Mouse (Mus musculus): ENCODE data around the gene Iqsec3.
"Not testable (repeated sequence)": the region's sequence is repeated elsewhere in the genome, so short reads cannot be mapped to it uniquely, and the experiment has no call there.

Gene Iqsec3

DNA sequence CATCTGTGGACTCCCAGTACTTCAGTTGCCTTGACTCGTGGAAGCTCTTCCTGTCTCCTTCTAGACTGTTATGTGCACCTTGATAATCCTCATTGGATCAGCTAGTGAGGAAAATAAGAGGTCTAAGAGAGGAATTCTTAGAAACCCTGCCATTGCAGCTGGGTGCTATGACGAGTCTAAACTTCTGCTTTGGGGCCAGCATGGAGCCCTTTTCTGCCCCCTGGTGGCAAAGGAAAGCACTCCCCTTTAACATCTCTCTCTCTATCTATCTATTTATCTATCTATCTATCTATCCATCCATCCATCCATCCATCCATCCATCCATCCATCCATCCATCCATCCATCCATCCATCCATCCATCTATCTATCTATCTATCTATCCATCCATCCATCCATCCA, 106.9 kb downstream of the Iqsec3 start:
- DNase-seq (ENCODE audit: low read depth, low spot score): not testable (repeated sequence)

GRCm38 (mm10) chr6:121363956-121364355, 109.5 kb downstream of the Iqsec3 start:
- no peak for DNase-seq (ENCODE audit: low read depth, low spot score)

DNA sequence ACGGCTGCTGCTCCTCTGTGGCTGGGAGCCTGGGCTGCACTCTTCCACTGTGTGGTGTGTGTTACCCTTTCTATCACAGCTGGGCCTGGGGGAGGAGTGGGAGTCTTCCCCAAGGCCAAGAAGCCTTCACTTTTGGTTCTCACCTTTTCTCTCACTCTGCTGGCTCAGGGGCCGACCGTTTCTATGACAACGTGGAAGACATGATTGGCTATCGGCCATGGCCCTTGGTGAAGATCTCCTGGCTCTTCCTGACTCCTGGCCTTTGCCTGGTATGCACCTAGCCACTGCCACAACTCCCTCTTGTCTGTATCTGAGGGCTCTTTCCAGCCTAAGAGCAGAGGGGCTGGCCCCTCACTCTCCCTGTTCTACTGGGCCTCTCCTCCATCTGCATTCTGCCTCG, 110.4 kb downstream of the Iqsec3 start:
- DNase-seq (ENCODE audit: low read depth, low spot score): no peak

GRCm38 (mm10) chr6:121357232-121357631, 116.2 kb downstream of the Iqsec3 start:
- DNase-seq (ENCODE audit: low read depth, low spot score): no peak

GRCm38 (mm10) chr6:121356041-121356440, 117.4 kb downstream of the Iqsec3 start:
- no peak for DNase-seq (ENCODE audit: low read depth, low spot score)

GRCm38 (mm10) chr6:121352276-121352675, 121.2 kb downstream of the Iqsec3 start:
- DNase-seq (ENCODE audit: low read depth, low spot score): no peak

- no peak for DNase-seq (ENCODE audit: low read depth, low spot score)
These were observed 127.0 kb downstream of the Iqsec3 start for GRCm38 (mm10) chr6:121346428-121346827.

- DNase-seq (ENCODE audit: low read depth, low spot score): no peak
These were observed 129.1 kb downstream of the Iqsec3 start for GRCm38 (mm10) chr6:121344329-121344728.

DNA sequence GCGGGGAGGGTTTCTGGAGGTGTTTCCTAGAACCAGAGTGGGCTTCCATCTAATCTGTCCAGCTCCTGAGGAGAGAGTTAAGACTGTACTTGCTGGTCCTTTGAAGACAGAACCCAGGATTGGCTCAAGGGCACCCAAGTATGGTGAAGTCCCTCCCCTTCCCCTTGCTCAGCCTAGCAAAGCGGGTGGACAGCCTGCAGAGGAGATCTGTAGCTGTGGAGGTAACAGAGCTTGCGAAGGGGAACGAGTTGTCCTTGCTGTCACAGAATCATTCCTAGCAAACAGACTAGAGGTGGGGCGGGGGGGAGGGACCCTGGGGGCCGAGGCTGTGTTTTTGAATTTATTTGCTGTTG, 129.7 kb downstream of the Iqsec3 start:
- DNase-seq (ENCODE audit: low read depth, low spot score): no peak

DNA sequence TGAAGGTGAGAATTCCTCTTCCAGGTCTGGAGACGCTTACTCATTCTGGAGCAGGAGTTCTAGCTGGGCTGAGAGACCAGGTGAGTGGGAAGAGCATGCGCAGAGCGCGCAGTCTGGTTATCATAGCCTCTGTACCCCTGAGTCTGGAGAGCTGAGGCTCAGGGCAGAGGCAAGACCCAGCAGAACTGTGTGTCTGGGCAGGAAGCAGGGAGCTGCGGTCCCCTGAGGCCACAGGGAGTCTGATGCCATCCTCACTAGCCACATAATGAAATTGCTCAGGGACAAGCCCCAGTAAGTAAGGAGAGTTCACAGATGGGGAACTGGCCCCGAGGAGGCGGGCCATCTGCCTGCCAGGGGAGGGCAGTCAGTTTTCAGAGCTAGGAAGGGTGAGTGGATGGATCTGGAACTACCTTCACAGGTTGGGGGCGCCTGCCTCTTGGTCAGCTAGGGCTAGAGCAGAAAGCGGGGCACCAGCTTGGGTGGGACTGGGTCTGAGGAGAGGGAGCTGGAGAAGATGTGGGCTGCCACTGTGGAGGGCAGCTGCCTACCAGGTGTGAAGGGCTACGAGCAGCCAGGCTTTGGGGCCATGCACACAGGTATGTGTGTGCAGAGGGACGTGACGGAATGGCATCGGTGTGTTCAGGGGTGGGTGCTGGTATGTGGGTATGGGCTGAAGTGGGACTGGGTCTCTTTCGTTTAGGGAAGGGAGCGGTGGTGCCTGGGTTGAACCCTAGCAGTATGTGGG, 130.3 kb downstream of the Iqsec3 start, which contains the start of gene Slc6a12:
Slc6a12 (plus strand) TSS at position 51 of the 745 bp plus-strand sequence.
- no peak for DNase-seq (ENCODE audit: low read depth, low spot score)

GRCm38 (mm10) chr6:121341650-121342049, 131.8 kb downstream of the Iqsec3 start:
- DNase-seq (ENCODE audit: low read depth, low spot score): no peak

DNA sequence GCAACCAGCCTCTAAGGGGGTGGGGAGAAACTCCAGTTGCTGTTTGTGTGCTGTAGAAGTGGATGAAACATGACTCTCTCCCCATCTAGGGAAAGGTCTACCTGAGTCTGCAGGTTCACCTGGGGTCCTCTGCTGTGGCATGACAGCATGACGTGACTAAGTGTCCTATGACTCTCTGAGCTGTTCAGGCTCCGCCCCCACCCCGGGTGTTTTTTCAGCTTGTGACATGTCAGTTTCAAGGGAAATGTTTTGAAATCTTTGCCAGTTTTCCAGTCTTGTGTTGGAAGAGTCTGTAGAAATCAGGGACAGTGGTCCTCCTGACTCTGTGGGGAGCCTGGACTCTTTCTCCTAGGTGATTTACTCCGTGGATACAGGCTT, 135.0 kb downstream of the Iqsec3 start:
- no peak for DNase-seq (ENCODE audit: low read depth, low spot score)

DNA sequence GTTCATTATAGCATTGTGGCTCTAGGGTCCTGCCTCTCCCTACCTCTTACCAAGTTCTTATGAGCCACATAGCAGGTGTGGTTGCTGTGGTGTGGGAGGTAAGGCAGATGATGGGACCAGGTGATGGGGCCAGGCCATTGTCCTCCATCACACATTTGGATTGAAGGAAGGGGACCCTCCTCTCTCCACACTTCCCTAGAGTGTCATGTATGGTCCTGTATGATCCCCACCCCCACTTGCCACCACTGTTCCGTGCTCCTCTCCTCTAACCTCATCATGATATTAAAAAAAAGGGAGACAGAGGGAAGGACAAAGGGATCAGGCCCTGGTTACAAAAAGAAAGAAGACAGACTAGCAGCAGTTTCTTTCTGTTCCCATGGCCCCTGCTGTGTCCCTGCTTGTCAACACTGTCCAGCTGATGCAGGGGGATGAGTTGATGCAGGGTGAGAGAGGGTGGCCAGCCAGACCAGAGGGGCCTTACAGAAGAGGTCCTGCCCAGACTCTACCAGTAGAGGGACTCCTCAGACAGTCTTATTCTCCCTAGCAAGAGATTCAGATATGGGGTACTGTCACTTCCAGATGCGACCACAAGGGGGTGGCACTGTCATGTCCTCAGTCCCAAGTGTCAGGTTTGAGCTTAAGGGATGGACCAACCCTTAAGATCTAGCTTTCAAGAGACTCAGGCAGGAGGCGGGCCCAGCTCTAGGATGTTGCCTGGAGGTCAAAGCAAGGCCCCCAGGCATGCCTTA, 135.5 kb downstream of the Iqsec3 start:
- peak; percentile 46 for DNase-seq (ENCODE audit: low read depth, low spot score)

DNA sequence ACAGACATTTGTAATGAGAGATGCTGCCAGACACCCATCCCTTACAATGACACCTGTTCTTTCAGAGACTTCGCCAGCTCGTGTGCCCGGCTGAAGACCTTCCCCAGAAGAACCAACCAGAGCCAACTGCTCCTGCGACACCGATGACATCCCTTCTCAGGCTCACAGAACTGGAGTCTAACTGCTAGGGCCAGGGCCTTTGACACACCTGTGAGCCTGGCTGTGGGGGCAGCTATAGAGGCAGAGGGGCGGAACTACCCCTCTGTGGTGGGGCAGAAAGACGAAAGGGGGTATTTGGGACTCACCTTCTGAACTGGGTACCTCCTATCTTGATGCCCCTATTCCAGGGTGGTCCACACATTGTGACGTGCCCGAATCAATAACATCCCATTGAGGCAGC, 136.2 kb downstream of the Iqsec3 start:
- DNase-seq (ENCODE audit: low read depth, low spot score): no peak

- DNase-seq (ENCODE audit: low read depth, low spot score): peak; percentile 52
These were observed 136.9 kb downstream of the Iqsec3 start for GRCm38 (mm10) chr6:121336558-121336957.

DNA sequence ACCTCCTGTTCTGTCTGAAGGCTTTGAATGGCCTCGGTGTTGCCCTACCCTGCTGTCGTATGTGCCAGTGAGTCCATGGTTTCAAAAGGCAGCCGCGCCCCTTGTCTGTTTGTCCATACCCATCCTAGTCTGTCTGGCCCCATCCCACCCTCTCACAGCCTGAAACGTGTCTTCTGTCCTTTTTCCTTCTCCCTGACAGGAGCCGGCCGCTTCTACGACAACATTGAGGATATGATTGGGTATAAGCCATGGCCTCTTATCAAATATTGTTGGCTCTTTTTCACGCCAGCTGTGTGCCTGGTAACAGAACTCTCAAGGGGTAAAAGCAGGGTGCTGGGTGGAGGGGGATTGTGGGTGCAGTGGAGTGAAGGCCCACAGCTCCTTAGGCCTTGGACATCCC, 137.6 kb downstream of the Iqsec3 start:
- no peak for DNase-seq (ENCODE audit: low read depth, low spot score)

GRCm38 (mm10) chr6:121329848-121330508, 143.5 kb downstream of the Iqsec3 start:
- DNase-seq (ENCODE audit: low read depth, low spot score): no peak

DNA sequence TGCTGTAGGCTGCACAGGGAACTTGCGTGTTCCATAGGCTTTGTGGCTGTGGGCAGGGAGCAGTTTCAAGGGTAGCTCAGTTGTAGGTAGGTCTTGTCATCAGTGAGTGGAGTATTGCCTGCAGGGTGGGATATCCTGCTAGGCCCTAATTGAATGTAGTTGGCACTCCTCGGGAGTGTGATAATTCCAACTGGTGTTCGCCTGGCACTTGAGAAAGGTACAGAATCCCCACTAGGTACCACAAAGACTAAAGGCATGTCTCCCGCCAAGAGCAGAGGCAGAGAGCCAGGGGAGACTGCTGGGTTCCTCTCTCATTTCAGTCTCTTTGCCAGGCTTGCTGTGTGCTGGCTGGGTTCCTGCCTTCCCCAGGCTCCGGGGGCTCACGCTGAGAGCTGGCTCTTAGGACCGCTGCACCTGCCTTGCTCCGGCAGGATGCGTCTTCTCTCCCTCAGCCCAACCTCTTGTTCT, 145.0 kb downstream of the Iqsec3 start:
- DNase-seq (ENCODE audit: low read depth, low spot score): no peak

DNA sequence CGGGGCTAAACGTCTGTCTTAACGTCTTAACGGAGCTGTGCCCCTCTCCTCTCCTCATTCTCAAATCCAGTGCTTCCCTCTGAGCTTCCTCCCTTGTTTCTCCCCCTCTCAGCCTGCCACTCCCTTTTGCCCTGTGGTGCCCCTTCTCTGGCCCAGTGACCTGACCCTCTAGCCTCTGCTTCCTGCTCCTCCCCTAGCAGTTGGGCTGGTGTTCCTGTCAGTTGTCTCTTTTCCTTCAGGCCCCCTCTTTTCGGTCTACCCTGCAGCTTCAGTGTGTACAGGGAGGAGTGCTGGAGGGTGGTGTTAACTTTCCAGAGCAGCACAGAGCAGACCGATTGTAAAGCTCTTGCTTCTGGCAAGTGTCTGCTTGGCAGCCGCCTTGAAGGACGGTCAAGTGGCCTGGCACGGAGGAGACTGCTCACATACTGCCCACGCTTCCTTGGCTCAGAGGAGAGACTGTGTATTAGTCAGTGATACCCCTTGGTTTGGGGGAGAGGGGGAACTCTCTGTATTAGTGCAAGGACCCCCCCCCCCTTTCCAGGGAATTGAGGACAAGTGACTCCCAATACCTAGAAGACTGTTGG, 146.9 kb downstream of the Iqsec3 start:
- DNase-seq (ENCODE audit: low read depth, low spot score): no peak

GRCm38 (mm10) chr6:121325740-121326139, 147.7 kb downstream of the Iqsec3 start:
- DNase-seq (ENCODE audit: low read depth, low spot score): no peak

DNA sequence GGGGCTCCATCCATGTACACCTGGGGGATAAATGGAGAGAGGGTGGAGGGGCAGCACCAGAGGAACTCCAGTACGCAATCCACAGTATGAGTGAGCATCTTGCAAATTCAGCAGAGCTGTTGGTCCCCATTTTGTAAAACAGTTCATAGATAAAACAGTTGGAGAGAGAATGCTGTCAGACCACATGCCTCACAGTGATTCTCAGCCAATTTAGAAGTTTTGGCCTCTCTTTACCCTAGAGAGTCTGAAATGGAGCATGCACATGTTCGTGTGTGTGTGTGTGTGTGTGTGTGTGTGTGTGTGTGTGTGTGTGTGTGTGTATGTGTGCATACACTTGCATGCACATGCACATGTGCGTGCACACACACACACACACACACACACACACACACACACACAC, 148.2 kb downstream of the Iqsec3 start:
- no peak for DNase-seq (ENCODE audit: low read depth, low spot score)

All from c-Kit-negative CD71-positive TER-119-positive erythroid progenitor cells, embryonic 14.5 days (primary cell).